Mouse (Mus musculus) adrenal gland, postnatal 14 days (tissue): ENCODE data around the gene Pde4dip. TPM values are rescaled to one million over a fixed set of nuclear protein-coding genes. Genes with fewer than 3 reads are reported as not detected.

Experiments used
- DNase-seq: peaks from one replicate; pipeline ENCODE4 v3.0.0; 2021; ENCODE audit warnings: mixed read lengths
- total RNA-seq: library from RNA; stranded (reverse); gene quantifications from 2 replicates; pipeline ENCODE4 v1.2.3, GENCODE M21; 2021

The Pde4dip gene
- total RNA-seq, 1 experiment from 2014 or later, result 35.6 TPM

GRCm38 (mm10) chr3:97844163-97844820, 44.2 kb downstream of the Pde4dip start:
- no peak for DNase-seq

GRCm38 (mm10) chr3:97842641-97843040, 45.9 kb downstream of the Pde4dip start:
- DNase-seq, result no peak

GRCm38 (mm10) chr3:97840439-97840838, 48.1 kb downstream of the Pde4dip start:
- DNase-seq, result no peak

GRCm38 (mm10) chr3:97835888-97836287, 52.6 kb downstream of the Pde4dip start:
- no peak for DNase-seq

GRCm38 (mm10) chr3:97834625-97835024, 53.9 kb downstream of the Pde4dip start:
- DNase-seq, result no peak

GRCm38 (mm10) chr3:97831564-97832320, 56.8 kb downstream of the Pde4dip start:
- DNase-seq, result no peak

GRCm38 (mm10) chr3:97830622-97831021, 57.9 kb downstream of the Pde4dip start:
- no peak for DNase-seq

GRCm38 (mm10) chr3:97830122-97830521, 58.4 kb downstream of the Pde4dip start:
- DNase-seq, result no peak

- no peak for DNase-seq
Observed at GRCm38 (mm10) chr3:97828286-97828685, 60.2 kb downstream of the Pde4dip start.

- DNase-seq, result no peak
Observed at GRCm38 (mm10) chr3:97825246-97825645, 63.3 kb downstream of the Pde4dip start.

- DNase-seq, result no peak
Observed at GRCm38 (mm10) chr3:97824744-97825143, 63.8 kb downstream of the Pde4dip start.

- DNase-seq, result peak; percentile 27
Observed at GRCm38 (mm10) chr3:97824011-97824711, 64.3 kb downstream of the Pde4dip start.

GRCm38 (mm10) chr3:97823438-97823837, 65.1 kb downstream of the Pde4dip start:
- no peak for DNase-seq

- no peak for DNase-seq
Observed at GRCm38 (mm10) chr3:97819050-97819449, 69.5 kb downstream of the Pde4dip start.

GRCm38 (mm10) chr3:97818383-97818982, 70.0 kb downstream of the Pde4dip start:
- DNase-seq, result no peak

- no peak for DNase-seq
Observed at GRCm38 (mm10) chr3:97811651-97812399, 76.7 kb downstream of the Pde4dip start.

- no peak for DNase-seq
Observed at GRCm38 (mm10) chr3:97811158-97811557, 77.3 kb downstream of the Pde4dip start.

GRCm38 (mm10) chr3:97810334-97810733, 78.2 kb downstream of the Pde4dip start:
- DNase-seq, result no peak

GRCm38 (mm10) chr3:97805559-97805958, 82.9 kb downstream of the Pde4dip start:
- no peak for DNase-seq

- no peak for DNase-seq
Observed at GRCm38 (mm10) chr3:97803675-97804074, 84.8 kb downstream of the Pde4dip start.

GRCm38 (mm10) chr3:97802927-97803326, 85.6 kb downstream of the Pde4dip start:
- DNase-seq, result no peak

GRCm38 (mm10) chr3:97802297-97802696, 86.2 kb downstream of the Pde4dip start:
- DNase-seq, result no peak
